Mouse (Mus musculus): ENCODE data around the gene Tma7. TPM values are rescaled to one million over a fixed set of nuclear protein-coding genes. Genes with fewer than 3 reads are reported as not detected.

Gene Tma7
- total and polyA plus RNA-seq, 3 experiments, result 255 to 529 (median 336) TPM

DNA sequence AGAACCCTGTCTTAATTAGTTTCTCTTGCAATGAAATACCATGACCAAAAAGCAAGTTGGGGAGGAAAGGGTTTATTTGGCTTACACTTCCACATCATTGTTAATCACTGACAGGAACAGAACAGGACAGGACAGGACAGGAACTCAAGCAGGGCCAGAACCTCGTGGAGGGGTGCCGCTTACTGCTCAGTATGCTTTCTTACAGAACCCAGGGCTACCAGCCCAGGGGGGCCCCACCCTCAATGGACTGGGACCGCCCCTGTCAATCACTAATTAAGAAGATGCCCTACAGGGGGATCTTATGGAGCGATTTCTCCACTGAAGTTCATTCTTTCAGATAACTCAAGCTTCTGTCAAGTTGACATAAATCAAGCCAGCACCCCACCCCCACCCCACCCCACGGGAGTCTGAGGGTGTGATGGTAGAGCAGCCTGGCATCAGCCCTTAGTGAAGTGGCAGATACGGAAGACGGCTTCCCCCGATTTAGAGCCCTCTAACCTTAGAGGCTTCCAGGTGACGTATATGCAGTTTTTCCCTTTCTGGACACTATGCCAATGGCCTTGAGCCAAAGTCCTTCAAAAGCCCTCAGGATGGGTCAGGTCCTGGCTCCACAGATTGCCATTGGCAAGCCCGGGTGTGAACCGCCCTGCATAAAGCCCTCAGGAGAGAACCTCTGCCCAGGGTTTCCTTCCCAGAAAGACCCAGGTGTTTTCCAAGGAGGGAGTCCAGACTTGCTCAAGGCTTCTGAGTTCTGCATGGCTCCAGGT, 11.6 kb upstream of the Tma7 start:
- peaks cover 27 to 42% of the 10 kb centered on the region in 2 experiments for H3K36me3 ChIP-seq (replicated peaks in 1 of 2; ENCODE audit: control insufficient read depth in 1 of 2, insufficient read depth in 1 of 2, low read length in 1 of 2)
- in situ Hi-C loops (cut with MboI; ENCODE audit: low pct_ligation_motif_present, low pct_unique_long_range_greater_than_20kb, low sequenced_read_pairs) (no loop called here), dilution Hi-C loops (cut with MboI; ENCODE audit: extremely low pct_ligation_motif_present, extremely low pct_unique_long_range_greater_than_20kb, low sequenced_read_pairs) (no loop called here)
- peaks cover 47% of the 10 kb centered on the region for H3K27me3 ChIP-seq (replicated peaks)
- H3K4me3 ChIP-seq (replicated peaks in 1 of 3; ENCODE audit: low read depth in 2 of 3, low read length in 2 of 3, poor library complexity in 1 of 3), result no peak overlapping the region
- peaks cover 4 to 9% of the 10 kb centered on the region in 2 experiments; a peak in 2 of 4 replicates for H3K4me1 ChIP-seq (ENCODE audit: control insufficient read depth in 1 of 2, insufficient read depth in 2 of 2)
- no peaks in the 10 kb centered on the region for H3K9me3 ChIP-seq (replicated peaks; ENCODE audit: low read length)
- no peak overlapping the region for H3K9ac ChIP-seq (ENCODE audit: insufficient read depth, low read depth)
- no peaks in the 10 kb centered on the region for H3K79me2 ChIP-seq (replicated peaks; ENCODE audit: control insufficient read depth, extremely low read depth, insufficient read depth, poor library complexity, severe bottlenecking)
- TF ChIP-seq MAZ (IDR thresholded peaks at IDR 0.05; ENCODE audit: low read depth, low read length) (no peak), ZMIZ1 (IDR thresholded peaks at IDR 0.05; ENCODE audit: low read depth, low read length) (no peak), ZNF384 (IDR thresholded peaks at IDR 0.05; ENCODE audit: low read depth, low read length) (no peak), NELFE (IDR thresholded peaks at IDR 0.05; ENCODE audit: low read depth, low read length) (no peak), E2F4 (IDR thresholded peaks at IDR 0.05; ENCODE audit: insufficient replicate concordance, low read depth, low read length) (no peak), MEF2A (IDR thresholded peaks at IDR 0.05; ENCODE audit: borderline replicate concordance, low read depth, low read length) (no peak), MYC (IDR thresholded peaks at IDR 0.05; ENCODE audit: low read depth, low read length) (no peak), USF1 (IDR thresholded peaks at IDR 0.05; ENCODE audit: low read depth, low read length) (no peak), SIN3A (IDR thresholded peaks at IDR 0.05; ENCODE audit: low read length) (no peak), UBTF (IDR thresholded peaks at IDR 0.05; ENCODE audit: low read depth, low read length) (no peak), CHD1 (IDR thresholded peaks at IDR 0.05; ENCODE audit: low read depth, low read length) (no peak), USF2 (conservative IDR thresholded peaks at IDR 0.05; ENCODE audit: low read depth, low read length) (no peak), MXI1 (IDR thresholded peaks at IDR 0.05; ENCODE audit: low read depth, low read length) (no peak), EP300 (IDR thresholded peaks at IDR 0.05; ENCODE audit: low read length) (no peak), ZC3H11A (IDR thresholded peaks at IDR 0.05; ENCODE audit: low read depth, low read length) (no peak), PAX5 (IDR thresholded peaks at IDR 0.05; ENCODE audit: low read length) (no peak), IRF4 (IDR thresholded peaks at IDR 0.05; ENCODE audit: low read depth, low read length) (no peak), HCFC1 (IDR thresholded peaks at IDR 0.05; ENCODE audit: low read depth, low read length) (no peak), KAT2A (IDR thresholded peaks at IDR 0.05; ENCODE audit: insufficient replicate concordance, low read length) (no peak)
- H3K4me2 ChIP-seq (ENCODE audit: insufficient read depth, low read depth, poor library complexity, severe bottlenecking), result no peak overlapping the region
- DNase-seq (ENCODE audit: extremely low read depth), result no peak
- no peak overlapping the region for H3K27ac ChIP-seq (ENCODE audit: insufficient read depth, low read depth)

GRCm38 (mm10) chr9:109092799-109093198, 10.4 kb upstream of the Tma7 start:
- Histone ChIP-seq H3K4me2 (ENCODE audit: insufficient read depth, low read depth, poor library complexity, severe bottlenecking) (no peak overlapping the region), H3K36me3 (replicated peaks in 1 of 2; ENCODE audit: control insufficient read depth in 1 of 2, insufficient read depth in 1 of 2, low read length in 1 of 2) (peaks cover 28 to 49% of the 10 kb centered on the region in 2 experiments)
- dilution Hi-C loops (cut with MboI; ENCODE audit: extremely low pct_ligation_motif_present, extremely low pct_unique_long_range_greater_than_20kb, low sequenced_read_pairs), result no loop called here

More at GRCm38 (mm10) chr9:109092799-109093198, 10.4 kb upstream of the Tma7 start:
- H3K4me3 ChIP-seq (replicated peaks in 1 of 3; ENCODE audit: low read depth in 2 of 3, low read length in 2 of 3, poor library complexity in 1 of 3), result no peak overlapping the region
- no peak overlapping the region for H3K9ac ChIP-seq (ENCODE audit: insufficient read depth, low read depth)
- in situ Hi-C loops (cut with MboI; ENCODE audit: low pct_ligation_motif_present, low pct_unique_long_range_greater_than_20kb, low sequenced_read_pairs), result no loop called here
- TF ChIP-seq IRF4 (IDR thresholded peaks at IDR 0.05; ENCODE audit: low read depth, low read length), result no peak
- TF ChIP-seq POLR2AphosphoS2 (IDR thresholded peaks at IDR 0.05; ENCODE audit: low read depth, low read length), result no peak
- no peak for TF ChIP-seq MAFK (IDR thresholded peaks at IDR 0.05; ENCODE audit: insufficient replicate concordance, low read length)
- TF ChIP-seq BHLHE40 (IDR thresholded peaks at IDR 0.05; ENCODE audit: low read depth, low read length), result no peak
- TF ChIP-seq POLR2A (IDR thresholded peaks at IDR 0.05; ENCODE audit: low read depth, low read length), result no peak
- no peak for TF ChIP-seq RCOR1 (conservative IDR thresholded peaks at IDR 0.05; ENCODE audit: low read depth, low read length)
- no peak for TF ChIP-seq NRF1 (IDR thresholded peaks at IDR 0.05; ENCODE audit: low read depth, low read length)
- no peak for TF ChIP-seq TBP (conservative IDR thresholded peaks at IDR 0.05; ENCODE audit: low read depth, low read length)
- TF ChIP-seq HCFC1 (IDR thresholded peaks at IDR 0.05; ENCODE audit: low read depth, low read length), result no peak
- no peak for TF ChIP-seq CTCF (conservative IDR thresholded peaks at IDR 0.05 in 1 of 2, IDR thresholded peaks at IDR 0.05 in 1 of 2; ENCODE audit: low read depth in 2 of 2, low read length in 2 of 2)
- H3K27ac ChIP-seq (ENCODE audit: insufficient read depth, low read depth), result no peak overlapping the region
- H3K4me1 ChIP-seq (ENCODE audit: control insufficient read depth in 1 of 2, insufficient read depth in 2 of 2), result peaks cover 4 to 9% of the 10 kb centered on the region in 2 experiments; a peak in 2 of 4 replicates
- no peaks in the 10 kb centered on the region for H3K79me2 ChIP-seq (replicated peaks; ENCODE audit: control insufficient read depth, extremely low read depth, insufficient read depth, poor library complexity, severe bottlenecking)
- H3K27me3 ChIP-seq (replicated peaks), result peaks cover 35% of the 10 kb centered on the region
- no peaks in the 10 kb centered on the region for H3K9me3 ChIP-seq (replicated peaks; ENCODE audit: low read length)
- DNase-seq (ENCODE audit: extremely low read depth), result no peak

All from CH12.LX (cell line).